Mouse (Mus musculus): ENCODE data around the gene Pitpnb. TPM values are rescaled to one million over a fixed set of nuclear protein-coding genes. Genes with fewer than 3 reads are reported as not detected.

Gene Pitpnb
- polyA plus RNA-seq, 1 experiment from 2014 or later = 99.7 TPM

DNA sequence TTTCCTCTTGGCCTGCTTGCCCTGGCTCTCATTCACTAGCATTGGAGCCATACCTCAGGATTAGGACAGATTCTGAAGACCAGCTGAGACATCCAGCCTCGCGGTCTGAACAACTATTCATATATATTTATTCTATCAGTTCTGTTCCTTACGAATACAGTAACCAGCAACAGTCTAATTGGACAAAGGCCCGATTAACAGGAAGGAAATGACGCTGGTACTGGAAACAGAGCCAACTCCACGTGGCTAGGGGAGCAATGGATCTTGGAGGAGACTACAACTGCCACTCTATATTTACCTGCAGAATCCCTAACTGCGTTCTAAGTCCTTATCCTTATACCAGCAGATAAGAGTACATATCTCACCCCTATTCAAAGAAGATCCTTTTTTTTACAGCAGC lies 3.1 kb upstream of the Pitpnb start:
- no peaks in the 10 kb centered on the region for H3K27me3 ChIP-seq (replicated peaks; ENCODE audit: control insufficient read depth, insufficient read depth, low read length)
- DNase-seq (ENCODE audit: low spot score) = no peak
- H3K9ac ChIP-seq (ENCODE audit: low read depth, low read length) = no peak overlapping the region
- peaks cover 14% of the 10 kb centered on the region for H3K4me1 ChIP-seq (ENCODE audit: control insufficient read depth, insufficient read depth, low read length)
- H3K4me3 ChIP-seq (ENCODE audit: low read depth, low read length) = no peak overlapping the region
- no peak overlapping the region for H3K4me2 ChIP-seq (ENCODE audit: low read depth, low read length)
- 77% methylated on average over 7 of the region's 7 CpGs for WGBS
- H3K9me3 ChIP-seq (ENCODE audit: control insufficient read depth, low read length) = no peaks in the 10 kb centered on the region
- H3K36me3 ChIP-seq (ENCODE audit: control insufficient read depth, insufficient read depth, low read length) = no peaks in the 10 kb centered on the region
- ATAC-seq (ENCODE audit: low read depth) = no peak
- H3K27ac ChIP-seq (replicated peaks; ENCODE audit: low read depth, low read length) = no peak overlapping the region

DNA sequence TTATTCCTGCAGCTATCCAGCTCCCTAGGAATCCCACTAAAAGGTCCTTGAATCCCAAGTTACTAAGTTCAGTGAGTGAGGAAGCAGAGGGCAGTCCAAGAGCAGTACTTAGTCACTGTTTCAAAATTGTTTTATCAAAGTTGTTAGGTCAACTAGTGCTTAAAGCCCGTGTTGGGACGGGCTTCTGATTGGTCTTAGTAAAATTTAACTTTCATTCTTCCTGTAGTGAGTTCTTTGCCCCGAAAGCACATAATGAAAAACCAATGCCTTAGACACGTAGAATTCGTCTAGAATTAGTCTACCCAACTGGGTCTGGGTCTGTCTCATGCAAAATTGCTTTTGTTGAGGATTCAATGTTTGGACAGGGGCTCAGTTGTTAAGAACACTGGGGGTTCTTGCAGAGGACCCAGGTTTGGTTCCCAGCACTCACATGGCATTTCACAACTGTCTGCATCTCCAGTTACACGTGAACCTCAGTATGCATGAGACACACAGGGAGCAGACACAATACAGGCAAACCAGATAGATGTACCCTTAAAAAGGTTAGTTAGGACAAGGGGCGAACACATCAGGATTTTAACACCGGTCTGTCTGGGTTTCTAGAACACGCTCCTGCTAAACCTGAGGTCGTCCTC lies 664 bp upstream of the Pitpnb start:
- H3K27me3 ChIP-seq (replicated peaks; ENCODE audit: control insufficient read depth, insufficient read depth, low read length) = no peaks in the 10 kb centered on the region
- H3K4me3 ChIP-seq (ENCODE audit: low read depth, low read length) = peak overlapping the region; percentile 98
- WGBS = 26% methylated on average over 10 of the region's 10 CpGs
- peak overlapping the region; percentile 90 for H3K27ac ChIP-seq (replicated peaks; ENCODE audit: low read depth, low read length)
- H3K9me3 ChIP-seq (ENCODE audit: control insufficient read depth, low read length) = no peaks in the 10 kb centered on the region
- ATAC-seq (ENCODE audit: low read depth) (no peak; the same call in 1 of the 2 replicates), DNase-seq (ENCODE audit: low spot score) (no peak)
- peaks cover 4% of the 10 kb centered on the region; the same call in 1 of the 2 replicates for H3K36me3 ChIP-seq (ENCODE audit: control insufficient read depth, insufficient read depth, low read length)
- peaks cover 14% of the 10 kb centered on the region for H3K4me1 ChIP-seq (ENCODE audit: control insufficient read depth, insufficient read depth, low read length)
- peak overlapping the region; percentile 97 for H3K9ac ChIP-seq (ENCODE audit: low read depth, low read length)
- peak overlapping the region; percentile 64 for H3K4me2 ChIP-seq (ENCODE audit: low read depth, low read length)

DNA sequence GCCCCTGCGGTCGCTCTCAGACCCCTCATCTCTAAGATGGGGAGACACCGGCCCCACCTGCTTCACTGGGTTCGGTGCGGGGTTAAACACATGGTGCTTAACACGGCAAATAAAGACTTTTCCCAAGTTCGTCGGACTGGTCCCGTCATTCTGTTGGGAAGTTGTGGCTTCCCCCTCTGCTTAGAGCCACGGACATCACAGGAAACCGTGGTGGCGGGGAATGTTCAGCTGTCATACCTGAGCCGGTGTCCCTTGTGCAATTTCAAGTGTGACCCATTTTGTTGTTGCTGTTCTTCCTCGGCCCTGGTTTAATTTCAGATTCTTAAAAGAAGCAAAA lies 504 bp downstream of the Pitpnb start:
- DNase-seq (ENCODE audit: low spot score) = no peak
- no peaks in the 10 kb centered on the region for H3K9me3 ChIP-seq (ENCODE audit: control insufficient read depth, low read length)
- H3K4me2 ChIP-seq (ENCODE audit: low read depth, low read length) = peak overlapping the region; percentile 79
- H3K4me1 ChIP-seq (ENCODE audit: control insufficient read depth, insufficient read depth, low read length) = peaks cover 14% of the 10 kb centered on the region
- peaks cover 8% of the 10 kb centered on the region for H3K36me3 ChIP-seq (ENCODE audit: control insufficient read depth, insufficient read depth, low read length)
- H3K27ac ChIP-seq (replicated peaks; ENCODE audit: low read depth, low read length) = peak overlapping the region; percentile 90
- H3K9ac ChIP-seq (ENCODE audit: low read depth, low read length) = peak overlapping the region; percentile 97
- WGBS = under 1% methylated on average over 14 of the region's 14 CpGs
- H3K4me3 ChIP-seq (ENCODE audit: low read depth, low read length) = peak overlapping the region; percentile 98
- no peaks in the 10 kb centered on the region for H3K27me3 ChIP-seq (replicated peaks; ENCODE audit: control insufficient read depth, insufficient read depth, low read length)
- ATAC-seq (ENCODE audit: low read depth) = no peak

DNA sequence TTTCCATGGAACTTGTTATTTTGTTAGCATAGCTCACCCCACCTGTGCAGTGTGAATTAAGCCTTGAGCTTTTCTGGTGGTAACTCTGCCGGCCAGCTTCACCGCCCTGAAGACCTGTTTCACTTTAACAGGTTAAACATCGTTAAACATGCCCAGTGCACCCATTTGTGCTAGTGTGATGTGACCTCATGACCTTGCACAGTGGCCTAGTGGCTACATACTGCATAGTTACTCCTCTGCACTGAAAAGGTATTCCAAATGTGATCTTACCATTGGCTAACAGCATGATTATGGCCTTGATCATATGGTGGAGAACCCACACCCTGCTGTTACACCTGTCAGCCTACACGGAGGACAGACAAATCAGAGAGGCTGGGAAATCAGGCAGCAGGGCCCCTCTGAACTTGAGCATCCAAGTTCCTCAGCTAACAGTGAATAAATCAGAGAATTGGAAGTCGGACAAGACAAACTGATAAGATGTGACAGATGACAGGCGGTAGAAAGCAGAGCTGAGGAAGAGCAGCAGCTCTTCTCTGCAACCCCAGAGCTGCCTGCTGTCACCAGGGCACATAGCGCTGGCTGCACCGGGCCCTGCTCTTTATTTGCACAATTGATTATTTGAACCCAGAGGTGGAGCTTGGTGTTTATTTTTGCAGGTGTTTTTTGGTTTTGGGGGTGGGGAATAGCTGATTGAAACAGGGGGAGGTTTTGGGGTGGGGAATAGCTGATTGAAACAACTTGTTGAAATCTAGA lies 5.6 kb downstream of the Pitpnb start:
- DNase-seq (ENCODE audit: low spot score) = no peak
- no peaks in the 10 kb centered on the region for H3K27me3 ChIP-seq (replicated peaks; ENCODE audit: control insufficient read depth, insufficient read depth, low read length)
- peaks cover 45% of the 10 kb centered on the region for H3K36me3 ChIP-seq (ENCODE audit: control insufficient read depth, insufficient read depth, low read length)
- no peak overlapping the region for H3K4me3 ChIP-seq (ENCODE audit: low read depth, low read length)
- ATAC-seq (ENCODE audit: low read depth) = no peak
- H3K4me1 ChIP-seq (ENCODE audit: control insufficient read depth, insufficient read depth, low read length) = peaks cover 10% of the 10 kb centered on the region
- WGBS = 88% methylated on average over 8 of the region's 8 CpGs
- no peak overlapping the region for H3K9ac ChIP-seq (ENCODE audit: low read depth, low read length)
- no peak overlapping the region for H3K27ac ChIP-seq (replicated peaks; ENCODE audit: low read depth, low read length)
- no peaks in the 10 kb centered on the region for H3K9me3 ChIP-seq (ENCODE audit: control insufficient read depth, low read length)
- no peak overlapping the region for H3K4me2 ChIP-seq (ENCODE audit: low read depth, low read length)

DNA sequence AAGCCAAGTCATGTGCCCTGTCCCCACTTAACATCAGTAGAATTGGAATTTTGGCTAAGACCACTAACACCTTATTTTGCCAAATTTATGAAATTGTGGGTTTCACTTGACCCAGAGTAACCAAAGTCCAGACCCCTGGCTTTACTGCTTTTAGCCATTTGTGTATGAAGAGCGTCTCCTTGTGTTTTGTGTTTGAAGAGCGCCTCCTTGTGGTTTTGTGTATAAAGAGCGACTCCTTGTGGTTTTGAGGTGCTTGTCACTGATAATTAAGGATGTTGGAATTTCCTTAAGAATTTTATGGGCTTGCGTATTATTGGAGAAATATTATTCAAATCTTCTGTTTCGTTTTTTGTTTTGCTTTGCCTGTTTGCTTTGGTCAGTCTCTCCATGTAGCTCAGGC lies 11.0 kb downstream of the Pitpnb start:
- 51% methylated on average over 5 of the region's 5 CpGs for WGBS
- Histone ChIP-seq H3K36me3 (ENCODE audit: control insufficient read depth, insufficient read depth, low read length) (peaks cover 77% of the 10 kb centered on the region), H3K4me2 (ENCODE audit: low read depth, low read length) (no peak overlapping the region)

DNA sequence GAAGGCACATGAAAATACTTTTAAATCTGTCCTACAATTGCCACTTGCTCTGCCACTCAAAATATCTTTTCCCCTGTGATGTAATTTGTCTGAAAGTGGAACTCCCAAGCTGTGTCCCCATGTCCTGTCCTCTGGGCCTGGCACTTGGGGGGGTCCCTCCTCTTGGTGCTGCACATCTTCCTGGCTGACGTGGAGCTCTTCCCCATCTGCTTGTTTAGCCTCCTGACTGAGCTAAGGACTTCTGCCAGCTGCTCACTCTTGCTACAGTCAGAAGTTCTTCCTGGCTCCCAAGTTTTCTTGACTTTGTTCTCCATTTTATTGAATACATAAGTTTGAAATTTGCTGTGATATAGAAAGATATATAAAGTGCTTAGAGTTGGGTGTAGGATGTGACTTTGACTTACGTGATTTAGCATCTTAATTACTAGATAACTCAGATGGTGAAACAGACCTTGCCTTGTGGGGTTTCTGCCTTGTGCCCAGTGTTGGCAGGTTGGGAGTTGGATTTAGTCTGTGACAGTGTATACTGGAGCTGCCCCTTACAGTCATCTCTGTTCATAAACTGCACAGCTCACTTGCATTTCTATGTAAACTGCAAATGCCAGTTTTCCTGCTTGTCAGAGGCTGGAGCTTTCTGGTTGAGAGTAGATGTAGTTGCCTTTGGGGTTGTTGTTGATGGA lies 14.3 kb downstream of the Pitpnb start:
- DNase-seq (ENCODE audit: low spot score) = no peak
- H3K27ac ChIP-seq (replicated peaks; ENCODE audit: low read depth, low read length) = no peak overlapping the region
- WGBS = 85% methylated on average over 2 of the region's 2 CpGs
- H3K9me3 ChIP-seq (ENCODE audit: control insufficient read depth, low read length) = no peaks in the 10 kb centered on the region
- no peak overlapping the region for H3K4me3 ChIP-seq (ENCODE audit: low read depth, low read length)
- H3K36me3 ChIP-seq (ENCODE audit: control insufficient read depth, insufficient read depth, low read length) = peaks cover 87% of the 10 kb centered on the region
- no peaks in the 10 kb centered on the region for H3K27me3 ChIP-seq (replicated peaks; ENCODE audit: control insufficient read depth, insufficient read depth, low read length)
- ATAC-seq (ENCODE audit: low read depth) = no peak
- H3K9ac ChIP-seq (ENCODE audit: low read depth, low read length) = no peak overlapping the region
- no peak overlapping the region for H3K4me2 ChIP-seq (ENCODE audit: low read depth, low read length)
- no peaks in the 10 kb centered on the region for H3K4me1 ChIP-seq (ENCODE audit: control insufficient read depth, insufficient read depth, low read length)

More for the DNA sequence above, 11.0 kb downstream of the Pitpnb start:
- H3K4me1 ChIP-seq (ENCODE audit: control insufficient read depth, insufficient read depth, low read length) = no peaks in the 10 kb centered on the region
- H3K9me3 ChIP-seq (ENCODE audit: control insufficient read depth, low read length) = no peaks in the 10 kb centered on the region
- ATAC-seq (ENCODE audit: low read depth) (no peak), DNase-seq (ENCODE audit: low spot score) (peak; percentile 57)
- no peak overlapping the region for H3K9ac ChIP-seq (ENCODE audit: low read depth, low read length)
- no peak overlapping the region for H3K4me3 ChIP-seq (ENCODE audit: low read depth, low read length)
- H3K27me3 ChIP-seq (replicated peaks; ENCODE audit: control insufficient read depth, insufficient read depth, low read length) = no peaks in the 10 kb centered on the region
- no peak overlapping the region for H3K27ac ChIP-seq (replicated peaks; ENCODE audit: low read depth, low read length)

DNA sequence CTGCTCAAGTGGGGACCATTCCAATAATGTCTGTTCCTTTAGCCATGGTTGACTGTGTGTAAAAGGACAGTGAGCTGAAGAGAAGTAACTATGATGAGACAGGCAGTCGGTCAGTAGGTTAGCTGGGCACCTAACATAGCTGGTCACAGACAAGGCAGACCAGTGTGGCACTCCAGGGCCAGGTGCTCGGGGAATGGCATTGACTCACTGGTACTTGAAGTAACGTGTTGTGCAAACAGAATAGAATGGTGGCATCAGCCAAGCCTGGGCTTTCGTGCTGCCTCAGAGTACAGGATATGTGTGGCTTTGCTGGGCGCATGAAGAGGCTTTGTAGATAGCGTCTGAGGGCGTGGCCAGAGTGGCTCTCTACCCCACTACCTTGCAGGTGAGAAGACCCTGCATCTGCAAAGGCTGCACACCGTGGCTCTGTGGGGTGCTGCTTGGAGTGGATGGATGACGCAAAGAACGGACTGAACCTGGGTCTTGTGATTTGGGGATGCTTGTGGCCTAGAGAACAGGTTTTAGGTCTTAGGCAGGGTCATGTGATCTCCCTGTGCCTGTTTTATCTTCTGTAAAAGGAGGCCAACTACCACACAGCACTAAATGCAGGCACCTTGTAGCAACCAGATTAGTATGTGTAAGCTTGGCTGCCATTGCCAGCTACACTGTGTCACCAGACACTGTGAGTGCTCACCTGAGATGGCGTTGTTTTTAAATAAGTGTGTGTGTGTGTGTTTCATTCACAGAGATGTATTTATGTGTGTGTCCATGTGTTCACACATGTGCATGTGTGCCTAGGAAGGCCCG lies 26.5 kb downstream of the Pitpnb start:
- Histone ChIP-seq H3K36me3 (ENCODE audit: control insufficient read depth, insufficient read depth, low read length) (peaks cover 51% of the 10 kb centered on the region), H3K9me3 (ENCODE audit: control insufficient read depth, low read length) (no peaks in the 10 kb centered on the region), H3K27ac (replicated peaks; ENCODE audit: low read depth, low read length) (no peak overlapping the region), H3K4me1 (ENCODE audit: control insufficient read depth, insufficient read depth, low read length) (no peaks in the 10 kb centered on the region), H3K9ac (ENCODE audit: low read depth, low read length) (no peak overlapping the region), H3K4me3 (ENCODE audit: low read depth, low read length) (no peak overlapping the region), H3K4me2 (ENCODE audit: low read depth, low read length) (no peak overlapping the region), H3K27me3 (replicated peaks; ENCODE audit: control insufficient read depth, insufficient read depth, low read length) (no peaks in the 10 kb centered on the region)
- no peak for DNase-seq (ENCODE audit: low spot score)
- whole genome bisulfite sequencing = 91% methylated on average over 12 of the region's 12 CpGs
- no peak for ATAC-seq (ENCODE audit: low read depth)

DNA sequence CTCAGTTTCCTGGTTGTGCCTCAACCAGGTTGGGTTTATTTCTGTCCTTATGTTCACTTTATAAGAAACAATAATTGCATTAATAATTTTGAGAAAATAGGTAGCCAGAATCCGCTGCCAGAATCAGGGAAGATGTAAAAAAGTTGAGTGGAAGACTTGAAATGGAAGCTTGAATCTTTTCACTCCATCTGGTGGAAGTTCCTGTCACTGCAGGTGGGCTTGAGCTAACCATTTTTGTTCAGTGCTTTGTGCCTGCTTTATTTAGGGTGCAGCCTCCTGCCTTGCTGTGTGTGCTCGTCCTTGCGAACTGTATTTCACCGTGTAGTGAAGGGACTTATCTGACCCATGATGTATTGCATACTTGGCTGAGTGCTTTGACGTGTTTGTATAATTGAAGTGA lies 30.0 kb downstream of the Pitpnb start:
- no peak overlapping the region for H3K4me2 ChIP-seq (ENCODE audit: low read depth, low read length)
- 69% methylated on average over 5 of the region's 5 CpGs for WGBS
- H3K9me3 ChIP-seq (ENCODE audit: control insufficient read depth, low read length) = no peaks in the 10 kb centered on the region
- no peaks in the 10 kb centered on the region for H3K4me1 ChIP-seq (ENCODE audit: control insufficient read depth, insufficient read depth, low read length)
- peaks cover 67% of the 10 kb centered on the region for H3K36me3 ChIP-seq (ENCODE audit: control insufficient read depth, insufficient read depth, low read length)
- no peak overlapping the region for H3K4me3 ChIP-seq (ENCODE audit: low read depth, low read length)
- no peak overlapping the region for H3K9ac ChIP-seq (ENCODE audit: low read depth, low read length)
- no peak overlapping the region for H3K27ac ChIP-seq (replicated peaks; ENCODE audit: low read depth, low read length)
- no peaks in the 10 kb centered on the region for H3K27me3 ChIP-seq (replicated peaks; ENCODE audit: control insufficient read depth, insufficient read depth, low read length)
- ATAC-seq (ENCODE audit: low read depth) (no peak), DNase-seq (ENCODE audit: low spot score) (no peak)

Measured in embryonic facial prominence, embryonic 14.5 days (tissue).